Comparison of ENCODE assay signal across 17 mouse cellular contexts in the genomic region with DNA sequence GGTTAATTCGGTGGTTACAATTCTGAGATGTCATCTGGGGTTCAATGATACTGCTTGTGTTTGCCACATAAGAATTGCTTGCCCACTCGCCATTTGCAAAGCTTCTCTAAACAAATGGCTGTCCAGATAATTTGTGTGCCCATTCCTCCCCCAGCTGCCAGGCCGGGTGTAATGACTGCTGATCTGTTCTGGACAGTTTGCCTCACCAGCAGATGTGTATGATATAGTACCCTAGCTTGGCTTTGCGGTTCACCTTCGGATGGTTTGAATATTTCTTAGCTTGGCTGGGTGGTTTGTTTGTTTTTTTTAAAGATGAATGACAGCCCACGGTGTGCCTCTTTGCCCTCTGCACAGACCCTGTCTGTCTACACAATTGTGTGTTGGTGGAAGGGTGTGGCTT. TPM values are rescaled to one million over a fixed set of nuclear protein-coding genes. Genes with fewer than 3 reads are reported as not detected.
DNase-seq lines count a peak whose midpoint lies in the region; ATAC-seq and TF ChIP-seq lines count a peak whose summit lies in the region.
"Had no signal": no experiment of that assay in that cellular context is flagged by ENCODE, and none has a peak within 500 bp of the region (broad histone marks: within the 10 kb centered on the region; RNA-seq: fewer than 3 reads in every experiment).

No protein-coding gene starts in this region.

- H3K27ac ChIP-seq in lung, postnatal 0 days (ENCODE audit: low read length) = peak overlapping the region; percentile 20; the same call in 1 of the 2 replicates
- no peak overlapping the region for H3K27ac ChIP-seq in hindbrain, embryonic 11.5 days (ENCODE audit: low read depth, low read length)
- no peak overlapping the region for H3K27ac ChIP-seq in midbrain, embryonic 15.5 days
- H3K27ac ChIP-seq in liver, embryonic 12.5 days = no peak overlapping the region
- H3K27ac ChIP-seq: liver, embryonic 13.5 days had no signal

- H3K4me3 ChIP-seq in lung, postnatal 0 days (ENCODE audit: low read depth, low read length) = no peak overlapping the region
- H3K4me3 ChIP-seq in hindbrain, embryonic 11.5 days (ENCODE audit: low read depth, low read length) = peak overlapping the region; percentile 63; the same call in 1 of the 2 replicates
- peak overlapping the region; percentile 70 for H3K4me3 ChIP-seq in midbrain, embryonic 15.5 days
- no peak overlapping the region for H3K4me3 ChIP-seq in liver, embryonic 12.5 days
- H3K4me3 ChIP-seq: heart, embryonic 12.5 days; liver, embryonic 13.5 days had no signal

- H3K27me3 ChIP-seq in lung, postnatal 0 days (replicated peaks; ENCODE audit: insufficient read depth, low read length) = peaks cover 22% of the 10 kb centered on the region
- H3K27me3 ChIP-seq in hindbrain, embryonic 11.5 days (ENCODE audit: control insufficient read depth, insufficient read depth, low read length) = peaks cover 39% of the 10 kb centered on the region
- no peaks in the 10 kb centered on the region for H3K27me3 ChIP-seq in midbrain, embryonic 15.5 days (replicated peaks)
- H3K27me3 ChIP-seq in liver, embryonic 12.5 days (replicated peaks) = peaks cover 80% of the 10 kb centered on the region

- WGBS in lung, postnatal 0 days = 25% methylated on average over 6 of the region's 6 CpGs
- 31% methylated on average over 6 of the region's 6 CpGs for WGBS in hindbrain, embryonic 11.5 days
- WGBS in midbrain, embryonic 15.5 days = 33% methylated on average over 6 of the region's 6 CpGs
- WGBS in liver, embryonic 12.5 days (ENCODE audit: insufficient replicate concordance) = 45% methylated on average over 6 of the region's 6 CpGs

- no peak overlapping the region for H3K9ac ChIP-seq in lung, postnatal 0 days (replicated peaks; ENCODE audit: low read depth)
- H3K9ac ChIP-seq in hindbrain, embryonic 11.5 days (ENCODE audit: low read depth, low read length) = no peak overlapping the region
- H3K9ac ChIP-seq in midbrain, embryonic 15.5 days = peak overlapping the region; percentile 98; the same call in 1 of the 2 replicates
- H3K9ac ChIP-seq in liver, embryonic 12.5 days = no peak overlapping the region
- H3K9ac ChIP-seq: heart, embryonic 12.5 days; liver, embryonic 13.5 days had no signal

- DNase-seq in lung, postnatal 0 days (ENCODE audit: low spot score) = no peak
- no peak for DNase-seq in lung, postnatal 25 days (ENCODE audit: low spot score)
- peak; percentile 17 for DNase-seq in hindbrain, embryonic 11.5 days (ENCODE audit: low spot score)
- no peak for DNase-seq in yolk sac, embryonic 10.5 days (ENCODE audit: low spot score)
- no peak for DNase-seq in heart, adult 18-20 months
- DNase-seq: kidney, postnatal 4 days; liver, embryonic 13.5 days; right cerebral cortex, adult 18-20 months; thymus, postnatal 25 days had no signal

- no peak for ATAC-seq in lung, postnatal 0 days
- no peak for ATAC-seq in hindbrain, embryonic 11.5 days (ENCODE audit: low FRiP score)
- ATAC-seq in midbrain, embryonic 15.5 days (replicated peaks) = no peak
- no peak for ATAC-seq in liver, embryonic 12.5 days

- peaks cover 10% of the 10 kb centered on the region; the same call in 1 of the 2 replicates for H3K4me1 ChIP-seq in lung, postnatal 0 days (ENCODE audit: insufficient read depth, low read depth, low read length)
- peaks cover 2% of the 10 kb centered on the region; the same call in 1 of the 2 replicates for H3K4me1 ChIP-seq in hindbrain, embryonic 11.5 days (replicated peaks; ENCODE audit: control insufficient read depth, insufficient read depth, low read length)
- peaks cover 58% of the 10 kb centered on the region for H3K4me1 ChIP-seq in midbrain, embryonic 15.5 days
- H3K4me1 ChIP-seq in liver, embryonic 12.5 days = peaks cover 14% of the 10 kb centered on the region

- no peak overlapping the region for H3K4me2 ChIP-seq in lung, postnatal 0 days (replicated peaks; ENCODE audit: low read depth, low read length)
- peak overlapping the region; percentile 96 for H3K4me2 ChIP-seq in hindbrain, embryonic 11.5 days (replicated peaks; ENCODE audit: low read depth, low read length)
- H3K4me2 ChIP-seq in midbrain, embryonic 15.5 days = peak overlapping the region; percentile 66
- H3K4me2 ChIP-seq in liver, embryonic 12.5 days = no peak overlapping the region
- H3K4me2 ChIP-seq: liver, embryonic 13.5 days had no signal

- TF ChIP-seq EP300 in lung, postnatal 0 days (IDR thresholded peaks at IDR 0.05) = no peak

- no peaks in the 10 kb centered on the region for H3K36me3 ChIP-seq in lung, postnatal 0 days (ENCODE audit: insufficient read depth, low read length)
- no peaks in the 10 kb centered on the region for H3K36me3 ChIP-seq in hindbrain, embryonic 11.5 days (ENCODE audit: control insufficient read depth, insufficient read depth, low read length)
- H3K36me3 ChIP-seq in midbrain, embryonic 15.5 days (replicated peaks) = no peaks in the 10 kb centered on the region
- no peaks in the 10 kb centered on the region for H3K36me3 ChIP-seq in liver, embryonic 12.5 days
- H3K36me3 ChIP-seq: heart, embryonic 12.5 days; liver, embryonic 13.5 days had no signal

- H3K9me3 ChIP-seq in lung, postnatal 0 days (ENCODE audit: low read length) = no peaks in the 10 kb centered on the region
- no peaks in the 10 kb centered on the region for H3K9me3 ChIP-seq in hindbrain, embryonic 11.5 days (ENCODE audit: control insufficient read depth, low read length)
- H3K9me3 ChIP-seq in midbrain, embryonic 15.5 days = no peaks in the 10 kb centered on the region
- H3K9me3 ChIP-seq in liver, embryonic 12.5 days (replicated peaks) = no peaks in the 10 kb centered on the region
- H3K9me3 ChIP-seq: heart, embryonic 12.5 days; liver, embryonic 13.5 days had no signal

- no peak for TF ChIP-seq CTCF in lung, postnatal 0 days (IDR thresholded peaks at IDR 0.05)

RNA-seq across cellular contexts. Expression of gene Mapt, which starts 3.5 kb away (rescaled TPM):
- polyA plus RNA-seq in lung, postnatal 0 days (2015; fragmentation: Nextera tagmentation; extraction: Ambion mirVana) = 15.9 and 23.3 TPM in 2 replicates
- 91.9 and 94.9 TPM in 2 replicates for polyA plus RNA-seq in hindbrain, embryonic 11.5 days (2014; fragmentation: Nextera tagmentation; extraction: Ambion mirVana)
- 1,028 and 1,112 TPM in 2 replicates for polyA plus RNA-seq in midbrain, embryonic 15.5 days (2015; fragmentation: Nextera tagmentation; extraction: Ambion mirVana)
- 0.24 and 0.42 TPM in 2 replicates for polyA plus RNA-seq in liver, embryonic 12.5 days (2016; fragmentation: Nextera tagmentation; extraction: Ambion mirVana)
- total RNA-seq in heart, adult 18-20 months (2021) = 10 to 100 TPM; 75.4 to 90.8 TPM

RNA-seq across cellular contexts. Expression of gene Sppl2c, which starts 48.6 kb away (rescaled TPM):
- polyA plus RNA-seq in lung, postnatal 0 days (2015; fragmentation: Nextera tagmentation; extraction: Ambion mirVana) = not detected in 2 replicates
- polyA plus RNA-seq in hindbrain, embryonic 11.5 days (2014; fragmentation: Nextera tagmentation; extraction: Ambion mirVana) = not detected in 2 replicates
- polyA plus RNA-seq in midbrain, embryonic 15.5 days (2015; fragmentation: Nextera tagmentation; extraction: Ambion mirVana) = not detected in 2 replicates
- not detected in 2 replicates for polyA plus RNA-seq in liver, embryonic 12.5 days (2016; fragmentation: Nextera tagmentation; extraction: Ambion mirVana)
- not detected for total RNA-seq in heart, adult 18-20 months (2021)
- total RNA-seq: adrenal gland, postnatal 4 days; gastrocnemius, adult 8-10 months; left cerebral cortex, postnatal 10 days had no signal
- polyA plus RNA-seq: heart, embryonic 12.5 days; intestine, embryonic 14.5 days; liver, embryonic 13.5 days; stomach, embryonic 14.5 days had no signal

Comparison
In these comparisons a context has a peak if more than half of its experiments do, and no peak if none do; other contexts are left out.
1. H3K4me2 ChIP-seq: peak in hindbrain, embryonic 11.5 days (single experiment) and midbrain, embryonic 15.5 days (single experiment); none in lung, postnatal 0 days (single experiment) and liver, embryonic 12.5 days (single experiment).
2. H3K4me3 ChIP-seq: peak in hindbrain, embryonic 11.5 days (single experiment) and midbrain, embryonic 15.5 days (single experiment); none in lung, postnatal 0 days (single experiment) and liver, embryonic 12.5 days (single experiment).
3. RNA of gene Mapt, which starts 3.5 kb away (polyA plus RNA-seq): 1,028 to 1,112 TPM in midbrain, embryonic 15.5 days, 91.9 to 94.9 TPM in hindbrain, embryonic 11.5 days and 15.9 to 23.3 TPM in lung, postnatal 0 days; 0.24 to 0.42 TPM in liver, embryonic 12.5 days; every median in the first group is over 10 times any median in the second.